Mouse (Mus musculus): ENCODE measurements around the gene Kdm5a. TPM values are rescaled to one million over a fixed set of nuclear protein-coding genes. Genes with fewer than 3 reads are reported as not detected.

Gene Kdm5a
- total RNA-seq, 2 experiments from 2014 or later: 46.0 to 47.5 TPM

- intact Hi-C loops (cut with DNase I): loop anchor here (2.0 kb wide), 1 partner anchor 45 kb away; no protein-coding TSS in a partner anchor
- no peak for DNase-seq
Observed at GRCm38 (mm10) chr6:120438161-120438560, 74.2 kb downstream of the Kdm5a start.

- DNase-seq: no peak
- intact Hi-C loops (cut with DNase I): no loop called here
Observed at GRCm38 (mm10) chr6:120442171-120442749, 78.3 kb downstream of the Kdm5a start.

- intact Hi-C loops (cut with DNase I): no loop called here
- no peak for DNase-seq
Observed at GRCm38 (mm10) chr6:120443363-120444355, 79.7 kb downstream of the Kdm5a start.

DNA sequence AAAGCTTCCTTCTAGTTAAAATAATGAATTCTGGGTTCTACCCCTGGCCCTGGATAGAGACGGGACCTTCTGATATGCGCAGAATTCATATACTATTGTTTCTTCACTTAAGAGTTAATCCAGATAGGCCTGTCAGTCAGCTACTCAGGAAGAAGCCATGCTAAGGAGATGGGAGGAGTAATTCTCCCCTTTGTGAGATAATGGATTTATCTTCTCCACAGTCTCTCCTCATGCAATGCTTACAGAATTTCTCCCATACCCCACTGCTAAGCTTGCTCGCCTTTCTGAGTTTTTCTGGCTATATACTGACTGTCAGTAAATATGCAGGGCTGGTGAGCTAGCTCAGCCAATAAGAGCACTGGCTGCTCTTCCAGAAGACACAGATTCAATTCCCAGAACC lies 86.3 kb downstream of the Kdm5a start:
- DNase-seq: no peak
- intact Hi-C loops (cut with DNase I): no loop called here

GRCm38 (mm10) chr6:120452384-120453102 lies 88.6 kb downstream of the Kdm5a start:
- intact Hi-C loops (cut with DNase I): no loop called here
- no peak for DNase-seq

DNA sequence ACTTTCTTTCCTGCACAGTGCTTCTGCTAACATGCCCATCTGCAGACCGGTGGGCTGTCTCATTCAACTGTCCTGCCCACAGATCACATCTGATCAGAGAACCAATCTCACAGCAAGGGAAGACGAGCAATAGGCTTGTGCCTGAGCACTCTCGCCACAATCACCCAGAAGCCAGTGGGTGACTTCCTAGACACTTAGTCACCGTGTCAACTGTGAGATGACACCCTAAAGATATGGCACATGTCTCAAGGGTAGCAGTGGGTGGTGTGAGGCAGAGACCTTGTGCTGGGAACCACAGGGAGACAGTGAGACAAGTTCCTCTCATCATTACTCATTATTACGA lies 89.2 kb downstream of the Kdm5a start:
- intact Hi-C loops (cut with DNase I): no loop called here

DNA sequence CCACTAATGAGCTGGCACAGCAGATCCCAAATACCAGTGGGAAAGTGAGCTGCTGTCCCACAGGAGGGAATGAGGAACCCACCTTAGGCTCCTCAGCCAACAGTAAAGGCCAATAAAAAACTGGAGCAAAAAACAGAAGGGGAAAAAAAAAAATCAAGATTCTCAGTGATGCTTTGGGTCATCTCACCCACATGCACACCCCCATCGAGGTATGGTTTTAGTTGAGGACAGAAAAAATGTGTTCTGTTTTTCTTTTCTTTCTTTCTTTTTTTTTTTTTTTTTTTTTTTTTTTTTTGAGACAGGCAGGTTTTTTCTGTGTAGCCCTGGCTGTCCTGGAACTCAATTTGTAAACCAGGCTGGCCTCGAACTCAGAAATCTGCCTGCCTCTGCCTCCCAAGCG lies 89.6 kb downstream of the Kdm5a start:
- DNase-seq: no peak
- intact Hi-C loops (cut with DNase I): no loop called here

More for the DNA sequence above, 89.2 kb downstream of the Kdm5a start:
- no peak for DNase-seq

GRCm38 (mm10) chr6:120454627-120455077 lies 90.7 kb downstream of the Kdm5a start:
- intact Hi-C loops (cut with DNase I): no loop called here
- DNase-seq: no peak

GRCm38 (mm10) chr6:120457074-120457473 lies 93.2 kb downstream of the Kdm5a start:
- intact Hi-C loops (cut with DNase I): no loop called here
- no peak for DNase-seq

GRCm38 (mm10) chr6:120457751-120458150 lies 93.8 kb downstream of the Kdm5a start:
- DNase-seq: no peak
- intact Hi-C loops (cut with DNase I): no loop called here

DNA sequence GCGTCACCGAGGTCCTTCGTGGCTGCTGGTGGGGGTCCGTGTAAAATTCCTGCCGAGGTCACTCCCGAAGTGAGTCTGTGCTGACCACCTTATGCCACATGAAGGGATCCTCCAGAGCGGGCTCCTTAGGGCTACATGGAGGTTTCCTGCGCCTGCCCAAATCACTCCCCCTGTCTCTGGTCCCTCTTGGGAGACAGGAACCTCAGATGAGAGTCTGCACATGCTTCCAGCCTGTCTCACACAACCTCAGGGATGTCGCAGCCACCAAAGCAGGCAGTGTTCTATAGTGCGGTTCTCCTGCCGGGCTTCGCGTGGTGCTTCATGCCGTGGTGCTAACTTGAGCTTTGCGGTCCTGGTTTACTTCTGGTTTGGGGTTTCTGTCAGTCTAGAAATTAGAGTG lies 97.3 kb downstream of the Kdm5a start:
- intact Hi-C loops (cut with DNase I): no loop called here
- no peak for DNase-seq

GRCm38 (mm10) chr6:120462251-120462650 lies 98.3 kb downstream of the Kdm5a start:
- DNase-seq: no peak
- intact Hi-C loops (cut with DNase I): no loop called here

- peak; percentile 71 to 76 for DNase-seq
- intact Hi-C loops (cut with DNase I): no loop called here
Observed at GRCm38 (mm10) chr6:120463086-120463871, 99.4 kb downstream of the Kdm5a start, which contains the start of gene Il17ra. TSS of gene Il17ra (plus strand) at chr6:120463247.

DNA sequence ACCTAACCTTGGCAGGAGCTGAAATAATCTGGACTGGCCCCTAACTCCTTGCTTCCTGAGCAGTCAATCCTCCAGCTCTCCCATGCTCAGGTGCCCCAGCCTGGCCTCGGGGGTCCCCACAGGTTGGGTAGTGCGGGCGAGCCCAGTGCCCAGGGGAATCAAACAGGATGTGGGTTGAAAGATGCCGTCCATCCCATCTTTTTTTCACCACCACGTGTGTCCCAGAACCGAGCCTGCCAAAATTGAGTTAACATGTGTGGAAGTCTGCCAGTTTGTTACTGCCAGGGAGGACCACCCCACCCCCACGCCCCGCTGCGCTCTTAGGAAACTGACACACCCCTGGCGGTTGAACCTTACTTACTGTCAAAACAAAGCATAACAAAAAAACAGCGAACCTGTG lies 100.0 kb downstream of the Kdm5a start:
- intact Hi-C loops (cut with DNase I): no loop called here
- DNase-seq: peak in 1 of 2 experiments; percentile 44

- intact Hi-C loops (cut with DNase I): no loop called here
- DNase-seq: no peak
Observed at GRCm38 (mm10) chr6:120464406-120464939, 100.5 kb downstream of the Kdm5a start.

GRCm38 (mm10) chr6:120465393-120465792 lies 101.5 kb downstream of the Kdm5a start:
- intact Hi-C loops (cut with DNase I): no loop called here
- DNase-seq: no peak

DNA sequence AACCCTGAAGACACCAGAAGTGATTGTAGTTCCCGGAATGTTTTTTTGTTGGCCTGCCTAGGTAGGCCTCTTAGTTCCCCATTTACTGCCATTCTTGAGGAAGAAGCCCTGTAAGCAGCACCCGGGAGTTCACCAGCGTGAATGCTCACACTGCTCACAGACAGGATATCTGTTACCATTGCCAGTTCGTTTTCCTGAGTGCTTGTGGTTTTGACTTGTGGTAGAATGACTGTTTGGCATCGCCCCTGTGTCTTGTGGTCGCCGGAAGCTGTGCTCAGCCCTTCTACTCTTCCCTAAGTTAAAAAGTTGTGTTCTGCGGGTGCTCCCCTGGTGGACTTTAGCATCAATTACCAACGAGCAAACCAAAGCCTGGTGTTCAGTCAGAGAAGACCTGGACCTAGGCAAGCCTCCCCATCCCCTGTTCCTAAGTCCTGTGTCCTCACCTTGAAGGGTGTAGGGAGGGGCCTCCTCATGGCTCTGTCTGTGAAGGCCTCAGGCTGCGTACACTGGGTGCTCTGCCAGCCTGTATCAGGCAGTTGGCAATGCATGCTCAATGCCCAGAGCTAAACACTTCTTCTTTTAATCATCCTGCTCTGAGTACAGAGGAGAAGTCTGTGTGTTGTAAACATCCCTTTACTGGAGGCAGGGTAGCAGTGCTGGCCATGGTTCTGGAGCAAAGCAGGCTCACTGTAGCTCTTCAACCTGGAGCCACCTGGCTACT lies 102.8 kb downstream of the Kdm5a start:
- peak in 1 of 2 experiments; percentile 11 for DNase-seq
- intact Hi-C loops (cut with DNase I): no loop called here

- intact Hi-C loops (cut with DNase I): no loop called here
- no peak for DNase-seq
Observed at GRCm38 (mm10) chr6:120468259-120468658, 104.3 kb downstream of the Kdm5a start.

DNA sequence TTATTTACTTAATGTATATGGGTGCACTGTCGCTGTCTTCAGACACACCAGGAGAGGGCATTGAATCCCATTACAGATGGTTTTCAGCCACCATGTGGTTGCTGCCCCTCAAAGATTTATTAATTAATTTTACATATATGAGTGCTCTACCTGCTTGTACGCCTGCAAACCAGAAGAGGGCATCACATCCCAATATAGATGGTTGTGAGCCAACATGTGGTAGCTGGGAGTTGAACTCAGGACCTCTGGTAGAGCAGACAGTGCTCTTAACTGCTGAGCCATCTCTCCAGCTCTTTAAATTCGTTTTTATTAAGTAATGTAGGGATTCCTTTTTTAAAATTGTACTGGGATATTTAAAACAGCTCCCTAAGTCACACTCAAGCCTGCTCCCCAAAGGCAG lies 105.3 kb downstream of the Kdm5a start:
- intact Hi-C loops (cut with DNase I): no loop called here
- no peak for DNase-seq

Data from heart, postnatal 10 days (tissue).